Mouse (Mus musculus) C2C12 (cell line): ENCODE data around the gene Bfsp2.

Source experiments
- CEBPB ChIP-seq: IDR thresholded peaks from one replicate; pipeline ENCODE4 v1.6.1; 2011; ENCODE audit warnings: low read depth, mild to moderate bottlenecking, control low read depth, moderate library complexity
- CTCF ChIP-seq: IDR thresholded peaks from one replicate; pipeline ENCODE4 v1.5.1; 2011; ENCODE audit not compliant: control insufficient read depth, insufficient read depth, insufficient read length
- FOSL1 ChIP-seq: IDR thresholded peaks from one replicate; pipeline ENCODE4 v1.8.0; 2011; ENCODE audit warnings: mild to moderate bottlenecking, low read length; ENCODE audit not compliant: poor library complexity, insufficient read depth, severe bottlenecking
- MAX ChIP-seq: IDR thresholded peaks from one replicate; pipeline ENCODE4 v1.6.1; 2011; ENCODE audit warnings: mild to moderate bottlenecking, control low read depth
- MYOD1 ChIP-seq: IDR thresholded peaks from one replicate; pipeline ENCODE4 v1.6.1; 2011; ENCODE audit warnings: low read depth; ENCODE audit not compliant: control insufficient read depth, insufficient read length
- MYOG ChIP-seq: IDR thresholded peaks from one replicate; pipeline ENCODE4 v1.6.1; 2011; ENCODE audit not compliant: control insufficient read depth, insufficient read length; ENCODE audit errors: extremely low read depth
- USF1 ChIP-seq: IDR thresholded peaks from one replicate; pipeline ENCODE4 v1.6.1; 2011; ENCODE audit warnings: low read depth, mild to moderate bottlenecking, control low read depth, moderate library complexity

DNA sequence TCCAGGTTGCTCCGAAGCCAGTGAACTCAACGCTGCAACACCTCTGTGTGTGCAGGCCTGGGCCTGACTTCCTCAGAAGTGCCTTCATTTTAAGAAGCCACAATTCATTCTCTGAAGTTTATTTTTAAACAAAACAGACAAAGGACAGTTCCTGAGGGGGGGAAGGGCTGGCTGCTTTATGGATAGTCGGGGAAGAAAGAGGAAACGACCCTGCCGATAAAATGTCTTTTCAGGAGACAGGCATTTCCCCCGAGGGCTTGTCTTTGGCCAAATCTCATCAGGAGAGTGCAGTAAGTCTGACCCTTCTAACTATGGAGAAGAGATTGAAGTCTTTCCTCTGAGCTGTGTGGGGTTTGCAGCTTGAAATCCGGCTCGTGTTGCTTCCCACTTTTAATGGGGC is 5.4 kb upstream of the Bfsp2 start:
- TF ChIP-seq CTCF (no peak), MAX (no peak), MYOD1 (no peak), USF1 (no peak), CEBPB (no peak), FOSL1 (no peak), MYOG (no peak)
